Mouse (Mus musculus): Measurements from ENCODE around the gene Myo7a. TPM values are rescaled to one million over a fixed set of nuclear protein-coding genes. Genes with fewer than 3 reads are reported as not detected.

The Myo7a gene
- polyA plus RNA-seq, 1 experiment from 2014 or later = 15.2 TPM

GRCm38 (mm10) chr7:98102488-98102887 is 16.8 kb downstream of the Myo7a start:
- Histone ChIP-seq H3K4me3 (ENCODE audit: low read depth, low read length) (no peak overlapping the region), H3K27ac (ENCODE audit: low read depth, low read length) (no peak overlapping the region), H3K4me2 (replicated peaks; ENCODE audit: low read depth, low read length) (no peak overlapping the region), H3K9me3 (ENCODE audit: control insufficient read depth, low read length) (no peaks in the 10 kb centered on the region), H3K9ac (ENCODE audit: low read depth, low read length) (peak overlapping the region; percentile 64), H3K36me3 (ENCODE audit: control insufficient read depth, insufficient read depth, low read length) (peaks cover under 1% of the 10 kb centered on the region; the same call in 1 of the 2 replicates), H3K4me1 (replicated peaks; ENCODE audit: control insufficient read depth, insufficient read depth, low read length) (no peaks in the 10 kb centered on the region), H3K27me3 (ENCODE audit: control insufficient read depth, insufficient read depth, low read length) (no peaks in the 10 kb centered on the region)
- WGBS = 97% methylated on average over 11 of the region's 11 CpGs
- peak; percentile 14; the same call in 1 of the 2 replicates for ATAC-seq (ENCODE audit: low FRiP score)
- no peak for DNase-seq (ENCODE audit: low spot score)

- Histone ChIP-seq H3K9me3 (ENCODE audit: control insufficient read depth, low read length) (no peaks in the 10 kb centered on the region), H3K4me3 (ENCODE audit: low read depth, low read length) (no peak overlapping the region), H3K4me2 (replicated peaks; ENCODE audit: low read depth, low read length) (no peak overlapping the region), H3K27ac (ENCODE audit: low read depth, low read length) (no peak overlapping the region), H3K9ac (ENCODE audit: low read depth, low read length) (no peak overlapping the region), H3K27me3 (ENCODE audit: control insufficient read depth, insufficient read depth, low read length) (no peaks in the 10 kb centered on the region), H3K4me1 (replicated peaks; ENCODE audit: control insufficient read depth, insufficient read depth, low read length) (no peaks in the 10 kb centered on the region), H3K36me3 (ENCODE audit: control insufficient read depth, insufficient read depth, low read length) (peaks cover 3% of the 10 kb centered on the region; the same call in 1 of the 2 replicates)
- DNase-seq (ENCODE audit: low spot score) (no peak), ATAC-seq (ENCODE audit: low FRiP score) (no peak)
- 95% methylated on average over 8 of the region's 8 CpGs for WGBS
Observed at GRCm38 (mm10) chr7:98097557-98097956, 21.8 kb downstream of the Myo7a start.

GRCm38 (mm10) chr7:98095852-98096251 is 23.5 kb downstream of the Myo7a start:
- no peak overlapping the region for H3K4me3 ChIP-seq (ENCODE audit: low read depth, low read length)
- H3K4me1 ChIP-seq (replicated peaks; ENCODE audit: control insufficient read depth, insufficient read depth, low read length) = no peaks in the 10 kb centered on the region
- peaks cover 3% of the 10 kb centered on the region; the same call in 1 of the 2 replicates for H3K36me3 ChIP-seq (ENCODE audit: control insufficient read depth, insufficient read depth, low read length)
- no peak overlapping the region for H3K9ac ChIP-seq (ENCODE audit: low read depth, low read length)
- H3K27ac ChIP-seq (ENCODE audit: low read depth, low read length) = no peak overlapping the region
- H3K27me3 ChIP-seq (ENCODE audit: control insufficient read depth, insufficient read depth, low read length) = no peaks in the 10 kb centered on the region
- H3K9me3 ChIP-seq (ENCODE audit: control insufficient read depth, low read length) = no peaks in the 10 kb centered on the region
- ATAC-seq (ENCODE audit: low FRiP score) (no peak), DNase-seq (ENCODE audit: low spot score) (no peak)
- WGBS = 95% methylated on average over 4 of the region's 4 CpGs
- no peak overlapping the region for H3K4me2 ChIP-seq (replicated peaks; ENCODE audit: low read depth, low read length)

GRCm38 (mm10) chr7:98086346-98086745 is 33.0 kb downstream of the Myo7a start:
- Histone ChIP-seq H3K9me3 (ENCODE audit: control insufficient read depth, low read length) (no peaks in the 10 kb centered on the region), H3K36me3 (ENCODE audit: control insufficient read depth, insufficient read depth, low read length) (no peaks in the 10 kb centered on the region), H3K4me1 (replicated peaks; ENCODE audit: control insufficient read depth, insufficient read depth, low read length) (peaks cover 3% of the 10 kb centered on the region; the same call in 1 of the 2 replicates), H3K27ac (ENCODE audit: low read depth, low read length) (no peak overlapping the region), H3K9ac (ENCODE audit: low read depth, low read length) (no peak overlapping the region), H3K4me2 (replicated peaks; ENCODE audit: low read depth, low read length) (no peak overlapping the region), H3K4me3 (ENCODE audit: low read depth, low read length) (no peak overlapping the region), H3K27me3 (ENCODE audit: control insufficient read depth, insufficient read depth, low read length) (no peaks in the 10 kb centered on the region)
- DNase-seq (ENCODE audit: low spot score) = peak; percentile 21
- ATAC-seq (ENCODE audit: low FRiP score) = no peak
- WGBS = 56% methylated on average over 2 of the region's 2 CpGs

- Histone ChIP-seq H3K9ac (ENCODE audit: low read depth, low read length) (no peak overlapping the region), H3K27ac (ENCODE audit: low read depth, low read length) (no peak overlapping the region), H3K27me3 (ENCODE audit: control insufficient read depth, insufficient read depth, low read length) (no peaks in the 10 kb centered on the region), H3K9me3 (ENCODE audit: control insufficient read depth, low read length) (no peaks in the 10 kb centered on the region), H3K36me3 (ENCODE audit: control insufficient read depth, insufficient read depth, low read length) (no peaks in the 10 kb centered on the region), H3K4me1 (replicated peaks; ENCODE audit: control insufficient read depth, insufficient read depth, low read length) (peaks cover 3% of the 10 kb centered on the region; the same call in 1 of the 2 replicates), H3K4me3 (ENCODE audit: low read depth, low read length) (no peak overlapping the region), H3K4me2 (replicated peaks; ENCODE audit: low read depth, low read length) (no peak overlapping the region)
- DNase-seq (ENCODE audit: low spot score) = no peak
- WGBS = 66% methylated on average over 7 of the region's 7 CpGs
- no peak for ATAC-seq (ENCODE audit: low FRiP score)
Observed at GRCm38 (mm10) chr7:98085314-98085713, 34.0 kb downstream of the Myo7a start.

GRCm38 (mm10) chr7:98084541-98085293 is 34.6 kb downstream of the Myo7a start:
- DNase-seq (ENCODE audit: low spot score) (no peak), ATAC-seq (ENCODE audit: low FRiP score) (no peak)
- Histone ChIP-seq H3K27me3 (ENCODE audit: control insufficient read depth, insufficient read depth, low read length) (no peaks in the 10 kb centered on the region), H3K4me2 (replicated peaks; ENCODE audit: low read depth, low read length) (no peak overlapping the region), H3K4me3 (ENCODE audit: low read depth, low read length) (no peak overlapping the region), H3K9me3 (ENCODE audit: control insufficient read depth, low read length) (no peaks in the 10 kb centered on the region), H3K4me1 (replicated peaks; ENCODE audit: control insufficient read depth, insufficient read depth, low read length) (peaks cover 3% of the 10 kb centered on the region; the same call in 1 of the 2 replicates), H3K9ac (ENCODE audit: low read depth, low read length) (no peak overlapping the region), H3K36me3 (ENCODE audit: control insufficient read depth, insufficient read depth, low read length) (no peaks in the 10 kb centered on the region), H3K27ac (ENCODE audit: low read depth, low read length) (no peak overlapping the region)
- WGBS = 66% methylated on average over 12 of the region's 12 CpGs

GRCm38 (mm10) chr7:98082376-98082775 is 36.9 kb downstream of the Myo7a start:
- no peak overlapping the region for H3K27ac ChIP-seq (ENCODE audit: low read depth, low read length)
- peaks cover 3% of the 10 kb centered on the region; the same call in 1 of the 2 replicates for H3K4me1 ChIP-seq (replicated peaks; ENCODE audit: control insufficient read depth, insufficient read depth, low read length)
- no peak overlapping the region for H3K4me3 ChIP-seq (ENCODE audit: low read depth, low read length)
- WGBS = 13% methylated on average over 5 of the region's 5 CpGs
- H3K4me2 ChIP-seq (replicated peaks; ENCODE audit: low read depth, low read length) = no peak overlapping the region
- ATAC-seq (ENCODE audit: low FRiP score) (peak; percentile 84), DNase-seq (ENCODE audit: low spot score) (peak; percentile 57)
- no peaks in the 10 kb centered on the region for H3K9me3 ChIP-seq (ENCODE audit: control insufficient read depth, low read length)
- no peaks in the 10 kb centered on the region for H3K36me3 ChIP-seq (ENCODE audit: control insufficient read depth, insufficient read depth, low read length)
- H3K27me3 ChIP-seq (ENCODE audit: control insufficient read depth, insufficient read depth, low read length) = no peaks in the 10 kb centered on the region
- no peak overlapping the region for H3K9ac ChIP-seq (ENCODE audit: low read depth, low read length)

GRCm38 (mm10) chr7:98077453-98077852 is 41.9 kb downstream of the Myo7a start:
- H3K27ac ChIP-seq (ENCODE audit: low read depth, low read length) = no peak overlapping the region
- H3K4me3 ChIP-seq (ENCODE audit: low read depth, low read length) = no peak overlapping the region
- no peaks in the 10 kb centered on the region for H3K36me3 ChIP-seq (ENCODE audit: control insufficient read depth, insufficient read depth, low read length)
- H3K9me3 ChIP-seq (ENCODE audit: control insufficient read depth, low read length) = no peaks in the 10 kb centered on the region
- DNase-seq (ENCODE audit: low spot score) (no peak), ATAC-seq (ENCODE audit: low FRiP score) (no peak)
- 0 out of 2 replicates have a peak, but pooled peaks cover 3% of the 10 kb centered on the region for H3K4me1 ChIP-seq (replicated peaks; ENCODE audit: control insufficient read depth, insufficient read depth, low read length)
- no peak overlapping the region for H3K9ac ChIP-seq (ENCODE audit: low read depth, low read length)
- no peak overlapping the region for H3K4me2 ChIP-seq (replicated peaks; ENCODE audit: low read depth, low read length)
- WGBS = 89% methylated on average over 11 of the region's 11 CpGs
- no peaks in the 10 kb centered on the region for H3K27me3 ChIP-seq (ENCODE audit: control insufficient read depth, insufficient read depth, low read length)

GRCm38 (mm10) chr7:98071620-98072019 is 47.7 kb downstream of the Myo7a start:
- DNase-seq (ENCODE audit: low spot score) (peak; percentile 94), ATAC-seq (ENCODE audit: low FRiP score) (peak; percentile 55; the same call in 1 of the 2 replicates)
- Histone ChIP-seq H3K4me2 (replicated peaks; ENCODE audit: low read depth, low read length) (no peak overlapping the region), H3K4me3 (ENCODE audit: low read depth, low read length) (no peak overlapping the region), H3K4me1 (replicated peaks; ENCODE audit: control insufficient read depth, insufficient read depth, low read length) (no peaks in the 10 kb centered on the region), H3K36me3 (ENCODE audit: control insufficient read depth, insufficient read depth, low read length) (no peaks in the 10 kb centered on the region), H3K27ac (ENCODE audit: low read depth, low read length) (no peak overlapping the region), H3K27me3 (ENCODE audit: control insufficient read depth, insufficient read depth, low read length) (no peaks in the 10 kb centered on the region), H3K9ac (ENCODE audit: low read depth, low read length) (no peak overlapping the region), H3K9me3 (ENCODE audit: control insufficient read depth, low read length) (no peaks in the 10 kb centered on the region)
- WGBS = 32% methylated on average over 5 of the region's 5 CpGs

All from hindbrain, embryonic 11.5 days (tissue).